Mouse (Mus musculus) Patski (cell line): ENCODE measurements around the gene Ppp4r3a. TPM values are rescaled to one million over a fixed set of nuclear protein-coding genes. Genes with fewer than 3 reads are reported as not detected.
"Not testable (repeated sequence)": the region's sequence is repeated elsewhere in the genome, so short reads cannot be mapped to it uniquely, and the experiment has no call there.

ENCODE experiments used
- ATAC-seq: fragments of 100-300 bp; one replicate; pipeline ENCODE4 v1.8.0; 2021
- CTCF ChIA-PET: fragments of 350-600 bp; sonication (Branson Sonifier 250); formaldehyde crosslinking; loops from one replicate; lab custom pipeline; 2022; ENCODE audit warnings: inconsistent platforms; lab: Charles Lee
- POLR2A ChIA-PET: fragments of 350-600 bp; sonication (Branson Sonifier 250); formaldehyde crosslinking; loops from one replicate; lab custom pipeline; 2022; ENCODE audit warnings: antibody characterized with exemption, inconsistent platforms; lab: Charles Lee
- DNase-seq: peaks from one replicate; pipeline ENCODE4 v3.0.0-alpha.2; 2011; ENCODE audit warnings: low read depth, low spot score
- H3K27me3 ChIP-seq: fragments of 371-371 bp; one replicate; pipeline ENCODE4 v1.5.1; 2021
- CTCF ChIP-seq: fragments of 100-300 bp; IDR thresholded peaks from one replicate; pipeline ENCODE4 v1.5.1; 2021
- in situ Hi-C: fragments of 300-500 bp; cut with MboI; formaldehyde crosslinking; loops from 3 replicates; pipeline ENCODE4 v1.11.1; 2018; ENCODE audit warnings: low pct_unique_long_range_greater_than_20kb, mixed read lengths
- polyA plus RNA-seq: library from polyadenylated mRNA; unstranded; gene quantifications from one replicate; pipeline ENCODE4 v1.2.3, GENCODE M21; 2021

The Ppp4r3a gene
- polyA plus RNA-seq: 54.0 TPM

DNA sequence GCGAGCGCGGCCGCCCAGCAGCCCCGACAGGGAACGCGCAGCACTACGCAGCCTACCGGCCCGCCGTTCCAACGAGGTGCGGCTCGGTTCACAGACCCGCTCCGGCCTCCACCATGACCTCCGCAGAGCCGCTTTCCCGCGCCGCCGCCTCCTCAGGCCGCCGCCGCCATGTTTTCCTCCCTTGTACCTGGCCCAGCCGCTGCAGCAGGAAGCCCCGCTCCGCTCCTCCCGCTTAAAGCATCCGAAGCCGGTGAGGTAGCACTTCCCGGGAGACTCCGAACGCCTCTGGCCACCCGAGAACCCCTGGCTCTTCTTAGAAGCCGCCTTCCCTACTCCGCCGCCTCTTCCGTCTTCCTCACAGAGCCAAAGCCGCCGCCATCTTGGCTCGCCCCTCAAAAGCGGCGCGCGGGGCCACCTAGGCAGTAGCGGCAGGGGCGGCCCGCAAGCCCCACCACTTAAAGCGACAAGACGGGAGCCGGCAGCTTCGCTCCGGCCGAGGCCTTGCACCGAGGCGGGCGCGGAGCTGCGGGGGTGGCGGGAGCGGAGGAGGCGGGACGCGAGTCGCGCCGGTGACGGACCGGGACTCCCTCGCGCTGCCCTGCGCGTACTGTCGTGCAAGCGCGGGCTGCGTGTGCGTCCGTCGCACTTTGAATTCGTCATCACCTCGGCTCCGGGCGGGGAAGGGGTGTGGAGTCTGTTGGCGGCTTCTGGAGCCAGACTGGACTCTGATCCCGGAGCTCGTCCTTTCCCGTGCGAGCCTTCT lies at the start of gene Ppp4r3a:
TSS of gene Ppp4r3a (minus strand) at position 627 of the 763 bp plus-strand sequence.
- peak; percentile 63 for DNase-seq
- ChIA-PET CTCF (no interaction called here), POLR2A (interaction anchor here (0.7 kb wide), 1 partner anchor 33 kb away, joined by 5 read pairs; no protein-coding TSS in a partner anchor)
- peak; percentile 90 for ATAC-seq
- in situ Hi-C loops: no loop called here
- no peaks in the 10 kb centered on the region for H3K27me3 ChIP-seq
- TF ChIP-seq CTCF: no peak

DNA sequence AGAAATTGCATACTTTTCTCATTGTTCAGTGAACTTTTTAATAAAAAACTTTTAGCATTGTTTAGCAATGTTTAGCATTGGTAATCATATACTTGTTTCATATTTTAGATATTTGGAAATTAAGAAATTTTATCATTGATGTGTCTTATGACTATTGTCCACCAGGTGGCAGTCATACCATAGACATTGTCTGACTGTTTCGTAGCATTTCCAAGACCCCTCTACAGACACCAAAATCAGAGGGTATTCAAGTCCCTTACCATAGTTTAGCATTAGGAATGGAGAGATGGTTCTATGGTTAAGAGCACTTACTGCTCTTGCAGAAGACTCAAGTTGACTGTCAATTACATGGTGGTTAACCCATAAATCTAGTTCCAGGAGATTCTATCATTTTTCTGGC lies 39.5 kb upstream of the Ppp4r3a start:
- ChIA-PET CTCF (interaction anchor here (0.8 to 1.4 kb wide), 2 partner anchors 31 to 484 kb away, joined by 3 read pairs; no protein-coding TSS in a partner anchor), POLR2A (no interaction called here)
- no peak for DNase-seq
- peaks cover 27% of the 10 kb centered on the region for H3K27me3 ChIP-seq
- in situ Hi-C loops: loop anchor here (10.0 kb wide), 1 partner anchor 752 kb away; no protein-coding TSS in a partner anchor
- ATAC-seq: no peak
- TF ChIP-seq CTCF: peak; percentile 60

DNA sequence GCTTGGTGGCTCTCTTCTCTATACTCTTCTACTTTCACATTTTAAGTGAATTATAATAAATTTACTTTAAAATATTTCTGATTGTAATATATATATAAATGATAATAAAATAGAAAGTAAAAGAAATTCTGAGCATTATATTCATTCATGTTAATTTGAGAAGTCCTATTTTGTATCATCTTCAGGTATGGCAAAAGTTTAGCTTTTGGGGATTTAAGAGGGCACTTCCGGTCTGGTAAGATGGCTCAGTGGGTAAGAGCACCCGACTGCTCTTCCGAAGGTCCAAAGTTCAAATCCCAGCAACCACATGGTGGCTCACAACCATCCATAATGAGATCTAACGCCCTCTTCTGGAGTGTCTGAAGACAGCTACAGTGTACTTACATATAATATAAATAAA lies 38.6 kb upstream of the Ppp4r3a start:
- in situ Hi-C loops: loop anchor here (10.0 kb wide), 1 partner anchor 753 kb away; no protein-coding TSS in a partner anchor
- POLR2A ChIA-PET, ATAC-seq, DNase-seq: not testable (repeated sequence)
- CTCF ChIA-PET: interaction anchor here (1.4 kb wide), 1 partner anchor 30 kb away, joined by 3 read pairs; no protein-coding TSS in a partner anchor
- H3K27me3 ChIP-seq: peaks cover 27% of the 10 kb centered on the region

DNA sequence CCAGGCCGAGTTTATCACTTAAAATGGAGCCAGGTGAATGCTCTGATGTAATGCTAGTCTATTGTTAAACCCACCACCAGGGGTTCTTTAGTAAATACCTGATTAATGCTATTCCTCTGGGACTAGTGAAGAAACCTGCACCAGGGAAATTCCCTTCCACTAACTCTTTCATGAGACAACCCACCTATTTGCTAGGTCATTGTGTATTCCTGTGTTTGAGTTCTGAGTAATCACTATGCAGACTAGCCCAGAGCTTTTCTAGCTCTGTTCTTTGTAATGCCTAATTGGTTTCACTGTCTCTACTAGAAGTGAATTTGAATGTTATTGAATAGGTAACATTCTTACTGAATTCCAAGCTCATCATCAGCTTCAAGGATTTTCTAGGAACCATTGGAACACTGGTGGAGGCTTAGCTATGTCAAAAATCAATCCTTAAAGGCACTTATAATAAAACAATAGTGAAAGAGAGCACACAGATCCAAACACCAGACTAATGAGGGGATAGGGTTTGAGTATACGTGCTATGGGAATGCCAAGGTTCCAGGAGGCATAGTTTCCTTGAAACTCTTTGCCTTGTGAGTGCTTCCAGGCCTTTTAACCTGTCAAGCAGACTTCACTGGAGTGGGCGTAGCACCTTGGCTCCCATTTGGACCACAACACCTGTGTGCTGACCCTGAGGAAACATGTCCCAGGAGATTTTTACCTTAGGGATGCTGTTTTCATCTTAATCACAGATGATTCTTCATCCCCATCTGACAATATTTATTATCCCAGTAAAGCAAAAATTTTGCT lies 26.5 kb upstream of the Ppp4r3a start:
- DNase-seq, H3K27me3 ChIP-seq, POLR2A ChIA-PET, ATAC-seq, CTCF ChIA-PET: not testable (repeated sequence)
- in situ Hi-C loops: loop anchor here (10.0 kb wide), 1 partner anchor 245 kb away; no protein-coding TSS in a partner anchor

DNA sequence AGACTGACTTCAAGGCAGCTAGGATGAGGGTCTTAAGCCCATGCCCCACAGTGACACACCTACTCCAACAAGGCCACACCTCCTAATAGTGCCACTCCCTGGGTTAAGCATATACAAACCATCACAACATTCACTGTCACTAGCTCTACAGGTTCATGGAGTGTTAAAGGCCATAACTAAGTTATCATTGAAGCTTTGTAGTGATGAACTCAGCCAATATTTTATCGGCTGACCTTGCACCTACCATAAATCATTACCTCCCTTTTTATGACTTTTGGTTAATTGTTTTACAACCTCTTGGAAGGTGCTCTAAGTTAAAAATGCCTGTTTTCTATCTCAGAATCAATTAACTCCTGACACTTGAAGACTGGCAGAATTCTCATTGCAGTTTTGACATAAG lies 24.2 kb upstream of the Ppp4r3a start:
- DNase-seq: no peak
- TF ChIP-seq CTCF: no peak
- H3K27me3 ChIP-seq: peaks cover 4% of the 10 kb centered on the region
- CTCF ChIA-PET: no interaction called here
- in situ Hi-C loops: no loop called here
- POLR2A ChIA-PET: no interaction called here
- ATAC-seq: no peak

DNA sequence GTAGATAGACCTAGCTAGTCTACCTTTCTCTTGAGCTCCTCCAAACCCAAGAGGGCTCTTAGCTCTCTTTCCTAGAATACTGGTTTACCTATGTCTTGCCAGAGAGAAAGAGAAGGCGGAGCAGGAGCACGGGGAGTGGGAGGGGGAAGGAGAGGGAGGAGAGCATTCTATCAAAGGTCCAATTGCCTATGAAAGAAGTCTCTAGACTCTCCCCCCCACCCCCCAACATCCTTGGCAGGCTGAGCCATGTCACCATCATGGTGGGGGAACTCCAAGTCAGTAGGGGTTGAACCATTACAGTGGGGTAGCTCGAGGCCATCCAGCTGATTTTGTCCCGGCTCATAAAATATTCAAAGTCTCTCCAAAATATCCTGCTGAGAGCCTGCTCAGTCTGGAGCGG lies 22.1 kb upstream of the Ppp4r3a start:
- no peak for DNase-seq
- ChIA-PET POLR2A (no interaction called here), CTCF (interaction anchor here (1.5 kb wide), 1 partner anchor 8 kb away, joined by 4 read pairs; no protein-coding TSS in a partner anchor)
- peaks cover 4% of the 10 kb centered on the region for H3K27me3 ChIP-seq
- in situ Hi-C loops: no loop called here
- no peak for ATAC-seq
- no peak for TF ChIP-seq CTCF

DNA sequence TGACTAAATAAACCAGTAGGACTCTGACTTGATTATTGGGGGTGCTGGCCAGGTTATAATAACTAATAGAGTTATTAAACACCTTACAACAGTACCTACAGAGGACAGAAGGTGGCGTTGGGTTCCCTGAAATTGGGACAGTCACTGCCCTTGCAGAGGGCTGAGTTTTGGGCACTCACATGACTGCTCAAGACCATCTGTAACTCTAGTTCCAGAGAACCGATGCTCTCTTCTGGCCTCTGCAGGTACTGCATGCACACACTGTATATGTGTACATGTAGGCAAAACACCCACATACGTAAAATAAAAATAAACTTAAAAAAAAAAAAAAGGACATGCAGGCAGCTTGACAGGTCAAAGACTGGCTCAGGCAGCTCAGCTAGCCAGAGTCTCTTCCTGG lies 19.1 kb upstream of the Ppp4r3a start:
- no peak for TF ChIP-seq CTCF
- POLR2A ChIA-PET: no interaction called here

DNA sequence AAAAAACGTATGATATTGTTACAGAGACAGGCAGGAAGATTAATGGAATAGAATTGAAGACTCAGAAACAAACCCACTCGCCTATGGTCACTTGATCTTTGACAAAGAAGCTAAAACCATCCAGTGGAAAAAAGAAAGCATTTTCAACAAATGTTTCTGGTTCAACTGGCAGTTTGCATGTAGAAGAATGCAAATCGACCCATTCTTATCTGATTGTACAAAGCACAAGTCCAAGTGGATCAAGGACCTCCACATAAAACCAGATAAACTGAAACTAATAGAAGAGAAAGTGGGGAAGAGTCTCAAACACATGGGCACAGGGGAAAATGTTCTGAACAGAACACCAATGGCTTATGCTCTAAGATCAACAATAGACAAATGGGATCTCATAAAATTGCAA lies 10.2 kb upstream of the Ppp4r3a start:
- H3K27me3 ChIP-seq: peaks cover 10% of the 10 kb centered on the region
- POLR2A ChIA-PET, in situ Hi-C loops, DNase-seq, ATAC-seq: not testable (repeated sequence)
- CTCF ChIA-PET: interaction anchor here (1.5 kb wide), 1 partner anchor 8 kb away, joined by 4 read pairs; no protein-coding TSS in a partner anchor

More for the DNA sequence above, 19.1 kb upstream of the Ppp4r3a start:
- ATAC-seq: peak; percentile 83
- H3K27me3 ChIP-seq: peaks cover 4% of the 10 kb centered on the region
- no peak for DNase-seq
- in situ Hi-C loops: no loop called here
- CTCF ChIA-PET: interaction anchor here (1.4 kb wide), 1 partner anchor 9 kb away, joined by 4 read pairs; no protein-coding TSS in a partner anchor

DNA sequence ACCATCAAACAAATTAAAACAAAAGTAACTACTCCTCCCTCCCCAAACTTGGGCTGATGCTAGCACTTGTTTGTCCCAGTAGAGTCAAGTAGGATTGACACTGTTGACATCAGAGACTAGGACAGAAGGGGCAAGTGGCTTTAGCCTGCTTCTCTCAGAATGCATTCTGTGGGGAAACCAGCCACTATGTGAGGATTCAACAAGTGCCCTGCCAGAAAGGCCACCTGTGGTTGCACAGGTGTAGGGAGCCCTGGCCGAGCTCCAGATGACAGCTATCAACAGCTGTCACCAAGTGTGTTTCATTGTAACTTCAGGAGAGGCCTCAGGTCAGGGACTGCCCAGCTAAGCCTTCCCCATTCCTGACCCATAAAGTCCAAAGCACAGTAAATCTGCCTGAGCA lies 6.5 kb upstream of the Ppp4r3a start:
- TF ChIP-seq CTCF: no peak
- DNase-seq: no peak
- POLR2A ChIA-PET: no interaction called here

DNA sequence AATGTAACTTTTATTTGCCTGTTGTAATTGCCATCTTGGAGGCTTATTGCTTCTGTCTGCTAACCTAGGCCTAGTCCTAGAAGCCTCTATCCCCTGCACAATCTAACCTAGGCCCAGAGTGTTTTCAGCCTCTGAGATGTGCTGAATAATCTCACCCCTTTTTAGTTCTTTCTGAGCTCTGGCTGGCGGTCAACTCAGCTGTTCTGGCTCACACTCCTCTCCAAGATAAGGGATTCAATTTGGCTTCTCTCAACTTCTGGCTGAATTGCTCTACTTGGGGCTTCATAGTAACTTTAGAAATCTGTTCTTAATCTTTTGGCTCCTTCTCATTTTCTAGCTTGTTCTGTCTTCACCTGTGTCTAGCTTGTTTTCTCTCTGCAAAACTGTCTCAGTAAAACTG lies 3.9 kb upstream of the Ppp4r3a start:
- no peaks in the 10 kb centered on the region for H3K27me3 ChIP-seq
- TF ChIP-seq CTCF: no peak
- ATAC-seq: no peak
- in situ Hi-C loops: no loop called here
- no peak for DNase-seq
- CTCF ChIA-PET: no interaction called here
- POLR2A ChIA-PET: interaction anchor here (1.2 kb wide), 1 partner anchor 9 kb away, joined by 4 read pairs; no protein-coding TSS in a partner anchor

More for the DNA sequence above, 6.5 kb upstream of the Ppp4r3a start:
- no peak for ATAC-seq
- in situ Hi-C loops: no loop called here
- CTCF ChIA-PET: no interaction called here
- H3K27me3 ChIP-seq: peaks cover 5% of the 10 kb centered on the region
